Mouse (Mus musculus): ENCODE measurements around the gene Fam131a. TPM values are rescaled to one million over a fixed set of nuclear protein-coding genes. Genes with fewer than 3 reads are reported as not detected.

Fam131a gene
- polyA plus RNA-seq, 3 experiments from 2014 or later = 0.30 to 0.78 (median 0.59) TPM

DNA sequence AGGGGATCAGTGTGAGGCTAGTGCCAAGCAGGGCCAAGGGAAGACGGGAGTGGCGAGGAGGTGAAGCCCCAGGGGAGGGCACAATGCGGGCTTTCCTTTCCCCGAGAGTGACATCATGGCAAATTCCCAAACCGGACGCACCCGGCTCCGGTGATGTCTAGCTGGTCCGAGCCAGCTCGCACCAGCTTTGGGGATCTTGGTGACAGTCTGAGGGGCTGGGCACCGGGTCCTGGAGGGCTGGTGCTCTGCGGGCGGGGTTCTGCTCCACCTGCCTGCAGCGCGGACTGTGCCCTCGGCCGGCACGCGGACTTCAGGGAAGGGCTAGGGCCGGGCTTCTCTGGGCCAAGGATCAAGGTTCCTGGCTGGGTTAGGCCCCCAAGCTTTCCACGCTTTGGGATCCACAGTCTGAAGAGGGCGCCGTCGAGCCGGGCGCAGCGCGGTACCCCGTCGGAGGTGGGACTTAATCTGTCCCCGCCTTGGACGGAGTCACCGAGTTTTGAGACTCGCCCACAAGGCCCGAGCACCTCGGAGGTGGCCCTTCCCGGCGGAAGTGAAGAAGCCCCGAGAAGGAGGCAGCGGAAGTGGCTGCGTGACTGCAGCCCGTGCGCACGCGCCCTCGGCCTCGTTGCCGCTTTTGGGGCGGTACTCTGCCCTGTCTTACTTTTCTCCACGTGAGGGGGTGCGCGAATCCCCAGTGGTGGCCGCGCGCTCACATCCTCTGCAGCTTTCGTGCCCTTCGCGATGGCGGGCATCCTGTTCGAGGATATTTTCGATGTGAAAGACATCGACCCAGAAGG, 24.3 kb downstream of the Fam131a start, which contains the start of the genes Polr2h and Clcn2:
Gene Polr2h (plus strand): TSS at position 485 of the 797 bp plus-strand sequence.
Gene Clcn2 (minus strand): TSS at position 566 of the 797 bp plus-strand sequence.
- ATAC-seq = peak; percentile 87

DNA sequence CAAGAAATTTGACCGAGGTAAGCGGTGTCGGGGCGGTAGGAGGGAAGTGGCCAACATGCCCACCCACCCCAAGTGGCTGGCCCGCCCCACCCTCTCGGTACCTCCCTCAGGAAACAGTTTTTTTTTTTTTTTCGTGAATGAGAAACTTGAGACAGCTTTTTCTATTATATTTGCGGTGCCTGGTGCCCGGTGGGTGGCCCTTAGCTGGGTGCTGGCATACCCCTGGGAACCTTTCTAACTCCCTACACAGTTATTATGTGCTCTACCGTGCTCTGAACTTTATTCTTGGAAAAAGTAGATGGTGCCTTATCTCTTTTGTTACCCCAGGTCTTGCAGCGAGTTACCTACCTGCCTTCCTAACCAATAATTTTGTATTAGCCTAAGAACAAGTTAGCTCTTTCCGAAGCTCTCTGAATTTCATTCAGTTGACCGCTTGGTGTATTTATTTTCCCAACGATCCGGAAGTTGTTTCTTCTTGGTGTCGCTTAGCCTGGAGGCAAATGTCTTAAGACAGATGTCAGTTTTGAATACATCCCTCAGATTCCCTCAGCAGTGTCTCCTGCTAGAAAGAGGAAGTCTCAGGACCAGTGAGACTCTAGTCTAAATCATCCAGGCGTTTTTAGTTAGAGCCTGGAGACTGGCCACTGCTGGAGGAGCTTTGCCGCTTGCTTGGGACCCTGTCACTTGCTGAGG, 25.1 kb downstream of the Fam131a start:
- ATAC-seq = no peak

DNA sequence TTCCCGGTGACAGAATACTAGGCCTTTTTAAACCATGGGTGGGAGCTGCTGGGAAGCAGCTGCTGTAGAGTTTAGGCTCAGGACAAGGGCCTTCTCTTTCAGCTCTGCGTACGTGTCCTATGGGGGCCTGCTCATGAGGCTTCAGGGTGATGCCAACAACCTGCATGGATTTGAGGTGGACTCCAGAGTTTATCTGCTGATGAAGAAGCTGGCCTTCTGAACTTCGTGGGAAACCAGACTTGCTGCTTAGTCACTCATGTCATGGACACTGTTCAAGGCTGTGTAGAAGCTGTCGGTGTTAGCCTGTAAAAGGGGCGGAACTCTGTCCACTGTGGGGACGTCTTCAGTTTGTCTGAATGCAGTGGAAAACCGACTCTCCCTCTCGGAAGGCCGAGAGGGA, 28.8 kb downstream of the Fam131a start:
- ATAC-seq = no peak

DNA sequence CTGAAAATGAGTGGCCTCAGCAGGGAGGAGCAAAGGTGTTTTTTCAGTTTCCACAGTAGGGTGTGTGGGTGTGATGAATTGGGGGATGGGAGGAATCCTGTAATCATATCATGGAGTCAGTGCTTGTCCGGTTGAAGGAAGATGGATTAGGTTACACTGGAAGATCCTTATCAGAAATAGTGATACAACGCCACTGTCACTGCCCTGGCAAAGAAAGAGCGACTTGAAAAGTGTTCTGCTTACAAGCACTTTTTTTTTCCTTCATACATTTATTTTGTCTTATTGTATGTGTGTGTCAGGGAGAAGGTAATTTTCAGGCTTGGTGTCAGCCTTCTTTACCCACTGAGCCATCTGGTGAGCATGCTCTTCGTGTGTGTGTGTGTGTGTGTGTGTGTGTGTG, 29.7 kb downstream of the Fam131a start:
- no peak for ATAC-seq

DNA sequence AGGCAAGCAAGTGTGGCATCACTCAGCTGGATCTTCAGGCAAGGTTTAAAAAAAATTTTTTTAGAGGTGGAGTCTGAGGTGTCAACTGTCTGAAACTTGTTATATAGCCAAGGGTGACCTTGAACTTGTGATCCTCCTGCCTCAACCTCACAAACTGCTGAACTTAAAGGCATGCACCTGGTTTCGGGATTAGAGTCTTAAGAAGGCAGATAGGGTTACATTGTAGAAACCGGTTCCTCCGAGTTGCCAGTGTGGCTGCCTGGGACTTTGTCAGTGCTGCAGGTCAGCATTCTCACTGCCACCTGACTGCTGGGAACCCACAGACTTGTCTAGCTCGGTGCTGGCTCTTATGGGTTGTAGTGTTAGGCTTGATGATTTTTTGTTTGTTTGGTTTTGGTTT, 30.2 kb downstream of the Fam131a start:
- ATAC-seq = no peak

DNA sequence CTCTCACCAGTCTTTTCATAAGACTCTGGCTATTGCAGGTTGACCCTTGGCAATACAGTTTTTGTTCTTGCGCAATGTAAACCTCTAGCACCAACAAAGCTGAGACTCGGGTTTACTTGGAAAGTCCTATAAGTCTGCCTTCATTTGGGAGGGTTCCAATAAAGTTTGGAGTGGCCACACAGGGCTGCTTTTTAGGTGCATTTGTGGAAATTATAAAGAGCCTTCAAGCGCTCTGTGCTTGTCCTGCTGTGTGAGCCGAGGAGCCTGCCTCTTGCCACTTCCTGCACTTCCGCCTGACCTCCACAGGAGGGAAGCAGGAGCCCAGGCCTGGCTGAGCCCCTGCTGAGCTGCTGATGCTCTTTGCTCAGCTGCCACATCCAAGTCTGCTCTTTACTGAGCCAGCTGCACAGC, 31.3 kb downstream of the Fam131a start:
- no peak for ATAC-seq

DNA sequence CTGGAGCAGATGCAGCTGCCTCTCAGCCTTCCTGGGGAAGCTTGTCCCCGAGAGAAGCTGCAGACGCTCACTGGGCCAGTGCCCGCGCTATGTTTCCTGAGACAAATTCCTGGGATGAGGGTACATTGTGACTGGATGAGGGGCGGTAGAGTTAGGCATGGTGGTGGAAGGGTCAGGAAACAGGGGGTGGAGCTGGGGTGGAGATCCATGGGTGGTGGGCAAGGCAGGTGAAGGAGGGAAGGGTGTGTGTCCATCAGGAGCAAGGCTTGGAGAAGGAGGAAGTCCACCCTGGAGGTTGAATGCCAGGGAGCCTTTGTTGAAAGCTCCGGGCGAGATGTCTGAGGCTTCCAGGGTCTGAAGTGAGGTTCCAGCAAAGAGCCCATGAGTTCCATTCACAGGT, 32.3 kb downstream of the Fam131a start:
- ATAC-seq = no peak

DNA sequence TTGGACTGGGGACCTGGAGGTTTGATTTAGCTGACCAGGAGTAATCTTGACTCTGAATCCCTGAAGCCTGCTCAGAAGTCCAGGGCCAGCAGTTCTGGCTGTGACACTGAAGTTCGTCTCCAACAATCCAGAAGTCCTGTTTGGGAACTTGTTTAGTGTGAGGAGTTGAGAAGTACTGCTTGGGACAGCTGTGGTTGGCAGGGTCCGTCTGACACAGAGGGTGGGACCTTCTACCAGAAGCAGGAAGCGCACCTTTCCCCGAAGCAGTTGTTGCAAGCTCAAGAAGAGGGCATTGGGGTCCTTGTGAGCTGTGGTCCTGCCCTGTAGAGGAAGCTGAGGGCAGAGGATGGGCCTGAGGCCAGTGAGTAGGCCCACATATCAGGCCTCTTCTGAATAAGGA, 32.7 kb downstream of the Fam131a start:
- no peak for ATAC-seq

DNA sequence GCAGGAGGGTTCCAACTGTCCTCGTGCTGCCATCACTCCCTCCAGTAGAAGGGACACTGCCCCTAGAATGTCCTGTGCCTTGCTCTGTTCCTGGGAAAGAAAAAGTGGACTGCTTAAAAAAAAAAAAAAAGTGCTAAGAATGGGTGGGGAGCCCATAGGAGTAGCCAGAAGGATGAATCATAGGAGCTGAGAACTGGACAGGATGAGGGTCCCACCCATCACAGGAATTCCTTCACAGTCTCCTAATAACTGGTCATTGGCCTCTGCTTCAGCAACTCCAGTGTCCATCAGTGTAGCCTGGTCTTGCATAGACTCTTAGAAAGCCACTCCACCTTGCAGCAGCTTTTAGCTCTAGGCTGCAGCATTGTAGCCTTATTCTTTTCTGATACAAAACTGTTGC, 33.3 kb downstream of the Fam131a start:
- ATAC-seq = no peak

DNA sequence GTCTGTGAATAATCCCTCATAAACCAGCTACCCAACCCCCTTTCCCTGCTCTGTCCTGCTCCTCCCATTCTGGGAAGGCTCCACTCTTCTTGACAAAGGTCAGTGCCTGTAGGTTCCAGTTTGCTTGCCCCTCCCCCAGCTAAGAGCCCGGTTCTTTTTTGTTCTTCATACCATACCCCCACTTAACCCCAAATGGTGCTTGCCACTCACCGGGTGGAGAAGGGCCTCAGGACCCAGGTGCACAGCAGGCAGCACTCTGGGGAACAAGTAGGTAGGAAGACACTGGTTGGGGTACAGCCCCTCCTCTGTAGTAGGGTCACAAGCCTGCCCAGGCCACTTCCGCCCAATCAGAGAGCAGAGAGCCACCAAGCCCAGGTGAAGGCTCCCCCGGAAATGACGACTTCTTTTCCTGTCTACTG, 37.3 kb downstream of the Fam131a start:
- ATAC-seq = no peak

DNA sequence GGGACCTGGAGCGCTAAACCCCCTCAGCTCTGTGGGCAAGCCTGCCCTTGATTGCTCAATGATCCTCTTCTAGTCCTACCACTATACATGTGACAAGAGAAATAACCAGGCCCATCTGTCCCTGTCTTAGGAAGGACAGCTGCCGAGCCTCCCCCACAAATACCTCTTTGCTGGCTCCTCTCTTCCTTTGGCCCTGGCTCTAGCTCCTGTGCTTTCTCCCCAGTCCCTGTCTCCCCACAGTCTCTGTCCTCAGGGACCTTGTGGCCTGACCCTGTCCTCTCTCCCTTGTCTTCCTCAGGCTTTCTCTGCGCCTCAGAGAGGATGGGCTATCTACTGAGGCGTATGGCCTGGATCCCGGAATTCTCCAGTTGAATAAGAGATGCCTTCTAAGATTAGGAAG, 38.6 kb downstream of the Fam131a start:
- ATAC-seq = no peak

DNA sequence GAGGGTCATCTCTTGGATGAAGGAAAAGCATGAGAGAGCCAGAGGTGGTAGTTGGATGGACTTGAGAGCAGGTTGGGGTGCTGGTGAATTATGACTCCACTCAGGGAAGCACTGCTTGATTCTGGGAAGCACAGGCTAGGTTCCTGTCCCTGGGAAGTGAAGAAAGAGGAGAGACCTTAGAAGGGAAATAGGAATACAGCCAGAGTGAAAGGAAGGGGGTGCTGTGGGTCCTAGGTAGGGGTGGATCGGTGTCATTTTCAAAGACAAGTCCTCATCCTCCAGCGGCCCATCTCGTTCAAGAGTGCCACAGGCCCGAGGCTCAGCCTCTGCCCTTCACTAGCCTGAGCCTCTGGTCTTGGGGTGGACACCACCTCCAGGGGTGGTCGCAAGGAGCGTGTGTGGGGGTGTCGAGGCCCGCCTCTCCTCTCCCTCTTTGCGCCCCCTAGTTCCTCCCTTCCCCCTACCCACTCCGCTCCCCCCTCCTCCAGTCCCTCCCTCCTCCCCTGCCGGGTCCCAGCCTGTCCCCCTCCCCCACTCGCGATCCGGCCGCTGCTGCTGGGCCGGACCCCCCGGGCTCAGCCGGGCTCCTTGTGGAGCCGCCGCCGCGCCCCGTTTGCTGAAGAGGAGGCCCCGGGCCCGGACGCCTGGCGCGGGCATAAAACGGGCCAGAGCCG, 39.3 kb downstream of the Fam131a start:
- ATAC-seq = no peak

DNA sequence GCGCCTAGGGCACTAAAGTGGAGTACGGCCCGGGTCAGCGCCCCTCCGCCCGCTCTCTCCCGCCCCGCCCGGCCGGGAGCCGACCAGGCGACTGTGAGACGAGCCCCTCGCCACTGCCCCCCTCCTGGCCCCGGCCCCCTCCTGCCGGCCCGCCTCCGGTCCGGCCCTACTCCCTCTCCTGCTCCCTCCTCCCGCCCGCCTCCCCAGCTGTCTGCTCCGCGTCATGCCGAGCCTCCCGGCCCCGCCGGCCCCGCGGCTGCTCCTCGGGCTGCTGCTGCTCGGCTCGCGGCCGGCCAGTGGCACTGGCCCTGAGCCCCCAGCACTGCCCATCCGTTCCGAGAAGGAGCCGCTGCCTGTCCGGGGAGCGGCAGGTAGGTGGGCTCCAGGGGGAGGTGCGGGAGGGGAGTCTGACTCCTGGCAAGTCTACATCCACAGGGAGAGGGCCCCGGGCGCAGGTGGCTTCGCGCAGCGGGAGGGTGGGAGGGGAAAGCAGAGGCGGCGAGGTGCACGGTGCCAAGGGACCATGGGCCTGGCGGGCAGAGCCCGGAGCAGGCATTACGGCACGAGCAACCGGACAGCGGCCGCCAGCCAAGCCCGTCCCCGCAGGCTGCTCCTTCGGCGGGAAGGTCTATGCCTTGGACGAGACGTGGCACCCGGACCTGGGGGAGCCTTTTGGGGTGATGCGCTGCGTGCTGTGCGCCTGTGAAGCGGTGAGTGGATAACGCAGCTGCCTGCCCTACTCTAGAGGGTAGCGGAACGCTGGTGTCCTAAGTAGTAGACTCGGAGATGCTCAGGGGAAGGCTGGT, 40.1 kb downstream of the Fam131a start, which contains the start of gene Chrd:
Gene Chrd (plus strand): TSS at position 203 of the 806 bp plus-strand sequence.
- ATAC-seq = no peak

DNA sequence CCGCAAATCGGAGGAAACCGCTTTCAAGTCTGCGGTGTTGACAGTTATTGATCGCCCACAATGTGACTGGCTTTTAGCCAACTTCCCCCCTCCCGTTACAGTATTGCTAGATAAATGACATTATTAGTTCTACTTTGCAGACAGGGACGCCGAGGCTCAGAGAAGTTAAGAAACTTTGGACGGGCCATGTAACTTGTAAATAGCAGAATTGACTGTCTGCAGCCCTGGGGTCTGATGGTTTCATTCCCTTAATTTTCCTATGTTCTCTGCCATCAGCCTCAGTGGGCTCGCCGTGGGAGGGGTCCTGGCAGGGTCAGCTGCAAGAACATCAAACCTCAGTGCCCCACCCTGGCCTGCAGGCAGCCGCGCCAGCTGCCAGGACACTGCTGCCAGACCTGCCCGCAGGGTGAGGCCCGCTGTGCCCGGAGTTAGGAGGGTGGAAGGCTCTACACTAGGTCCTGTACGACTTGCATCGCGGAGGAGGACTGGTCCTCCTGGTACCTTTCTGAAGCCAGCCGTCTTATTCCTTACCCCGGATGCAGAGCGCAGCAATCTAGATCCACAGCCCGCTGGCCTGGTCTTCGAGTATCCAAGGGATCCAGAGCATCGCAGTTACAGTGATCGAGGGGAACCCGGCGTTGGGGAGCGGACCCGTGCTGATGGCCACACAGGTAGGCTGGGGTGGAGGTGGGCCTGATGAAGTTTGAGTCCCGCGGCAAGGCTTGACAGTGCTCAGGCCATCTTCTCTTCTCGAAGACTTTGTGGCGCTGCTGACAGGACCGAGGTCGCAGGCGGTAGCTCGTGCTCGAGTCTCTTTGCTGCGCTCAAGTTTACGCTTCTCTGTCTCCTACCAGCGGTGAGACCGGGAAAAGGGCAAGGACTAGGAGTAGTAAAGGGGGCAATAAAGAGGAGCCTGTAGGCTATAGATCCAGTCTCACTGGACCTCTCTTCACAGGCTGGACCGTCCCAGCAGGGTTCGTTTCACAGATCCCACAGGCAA, 41.0 kb downstream of the Fam131a start, which contains the start of gene Thpo:
Gene Thpo (minus strand): TSS at position 781 of the 1,000 bp plus-strand sequence.
- ATAC-seq = no peak

DNA sequence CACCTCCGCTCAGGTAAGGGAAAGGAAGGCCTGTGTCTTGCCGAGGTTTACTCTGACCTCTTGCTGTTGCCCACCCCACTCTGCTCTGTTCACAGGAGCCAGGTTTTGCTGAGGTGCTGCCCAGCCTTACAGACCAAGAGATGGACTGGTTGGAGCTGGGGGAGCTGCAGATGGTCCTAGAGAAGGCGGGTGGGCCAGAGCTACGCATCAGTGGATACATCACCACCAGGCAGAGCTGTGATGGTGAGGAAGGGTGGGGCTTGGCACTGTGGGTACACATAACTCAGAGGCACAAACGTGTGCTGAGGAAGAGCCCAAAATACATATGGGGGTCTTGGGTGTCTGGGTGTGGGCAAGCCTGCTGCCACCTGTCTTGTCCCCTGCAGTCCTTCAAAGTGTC, 42.6 kb downstream of the Fam131a start:
- no peak for ATAC-seq

DNA sequence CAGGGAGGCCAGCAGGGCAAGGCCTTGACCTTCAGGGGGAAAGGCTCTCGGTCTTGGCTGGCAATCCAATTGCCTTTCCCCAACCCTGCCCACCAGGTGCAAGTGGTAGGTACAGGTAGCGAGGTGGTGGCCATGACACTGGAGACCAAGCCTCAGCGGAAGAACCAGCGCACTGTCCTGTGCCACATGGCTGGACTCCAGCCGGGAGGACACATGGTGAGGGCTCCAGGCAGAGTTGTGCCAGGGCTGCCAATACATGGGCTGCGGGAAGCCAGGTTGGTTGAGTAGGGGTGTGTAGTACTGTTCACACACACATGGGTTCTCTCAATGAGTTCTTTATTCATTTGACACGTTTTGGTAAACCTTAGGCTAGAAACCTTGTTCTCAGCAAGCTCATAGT, 43.1 kb downstream of the Fam131a start:
- ATAC-seq = no peak

DNA sequence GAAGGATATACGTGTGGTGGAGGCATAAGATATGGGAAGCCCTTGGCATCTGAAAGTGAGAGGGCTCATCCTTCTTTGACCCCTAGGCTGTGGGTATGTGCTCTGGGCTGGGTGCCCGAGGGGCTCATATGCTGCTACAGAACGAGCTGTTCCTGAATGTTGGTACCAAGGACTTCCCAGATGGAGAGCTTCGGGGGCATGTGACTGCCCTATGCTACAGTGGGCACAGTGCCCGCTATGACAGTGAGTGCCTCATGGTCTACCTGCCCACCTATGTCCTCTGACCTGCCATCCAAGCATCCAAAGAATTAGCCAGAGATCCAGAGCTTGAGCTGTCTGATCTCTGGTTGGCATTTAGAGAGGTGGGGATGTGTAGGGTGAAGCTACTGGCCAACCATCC, 43.8 kb downstream of the Fam131a start:
- no peak for ATAC-seq

DNA sequence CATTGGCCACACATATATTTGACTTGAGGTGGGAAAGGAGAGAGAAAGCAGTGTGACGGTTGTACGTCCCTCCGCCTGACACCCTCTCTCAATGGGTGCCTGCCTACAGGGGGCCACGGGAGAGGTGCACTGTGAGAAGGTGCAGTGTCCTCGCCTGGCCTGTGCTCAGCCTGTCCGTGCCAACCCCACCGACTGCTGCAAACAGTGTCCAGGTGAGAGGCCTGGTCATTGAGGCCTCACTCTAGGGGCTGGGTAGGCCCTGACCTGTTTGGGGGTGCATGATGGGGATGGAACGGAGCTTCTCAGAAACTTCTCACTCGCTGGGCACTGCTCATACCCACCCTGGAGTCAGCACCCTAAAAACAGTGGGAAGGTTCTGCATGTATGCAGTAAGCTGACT, 46.8 kb downstream of the Fam131a start:
- ATAC-seq = no peak

DNA sequence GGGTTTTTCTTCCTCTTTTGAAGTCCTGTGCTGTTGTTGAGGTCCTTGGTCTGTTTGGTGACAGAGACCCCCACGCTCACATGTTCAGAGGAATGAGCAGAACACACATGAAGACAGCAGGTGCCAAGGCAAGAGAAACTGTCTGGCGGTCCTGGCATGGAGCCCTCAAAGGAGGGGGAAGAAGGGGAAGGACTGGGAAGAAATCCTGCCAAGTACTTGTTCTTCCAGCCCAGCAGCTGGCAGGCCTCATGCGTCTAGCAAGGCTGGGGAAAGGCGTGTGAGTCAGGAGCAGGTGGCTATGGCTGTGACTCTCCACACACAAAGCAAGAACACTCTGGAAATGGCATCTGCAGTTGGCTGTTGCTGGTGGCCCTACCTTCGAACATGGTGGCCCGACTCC, 53.6 kb downstream of the Fam131a start:
- no peak for ATAC-seq

DNA sequence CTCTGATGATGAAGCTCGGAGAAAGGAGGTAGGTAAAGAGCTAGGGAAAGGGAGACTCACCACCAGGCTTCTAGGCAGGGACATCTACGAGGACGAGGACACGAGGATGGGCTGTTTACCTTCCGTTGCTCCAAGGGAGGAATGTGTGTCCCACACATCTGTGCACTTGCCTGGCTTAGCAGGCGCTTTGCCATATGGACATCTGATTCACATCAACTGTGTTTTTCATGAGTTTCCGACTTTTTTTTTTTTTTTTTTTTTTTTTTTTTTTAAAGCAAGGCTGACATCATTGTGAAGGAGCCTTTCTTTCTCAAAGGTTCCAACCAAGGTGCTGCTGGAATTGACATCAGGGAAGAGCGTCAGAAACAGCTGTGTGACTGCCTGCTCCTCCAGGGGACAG, 57.5 kb downstream of the Fam131a start:
- ATAC-seq = no peak
